Mouse (Mus musculus) kidney, postnatal 4 days (tissue): ENCODE data around the gene Lrrtm3.

Experiments used
- DNase-seq, 2 experiments: peaks; one replicate each; pipeline ENCODE4 v3.0.0; 2021; ENCODE audit warnings: mixed read lengths in 2 of 2

Lrrtm3 gene

GRCm38 (mm10) chr10:63886449-63887088 is 203.5 kb downstream of the Lrrtm3 start:
- peak; percentile 2 to 4 for DNase-seq

DNA sequence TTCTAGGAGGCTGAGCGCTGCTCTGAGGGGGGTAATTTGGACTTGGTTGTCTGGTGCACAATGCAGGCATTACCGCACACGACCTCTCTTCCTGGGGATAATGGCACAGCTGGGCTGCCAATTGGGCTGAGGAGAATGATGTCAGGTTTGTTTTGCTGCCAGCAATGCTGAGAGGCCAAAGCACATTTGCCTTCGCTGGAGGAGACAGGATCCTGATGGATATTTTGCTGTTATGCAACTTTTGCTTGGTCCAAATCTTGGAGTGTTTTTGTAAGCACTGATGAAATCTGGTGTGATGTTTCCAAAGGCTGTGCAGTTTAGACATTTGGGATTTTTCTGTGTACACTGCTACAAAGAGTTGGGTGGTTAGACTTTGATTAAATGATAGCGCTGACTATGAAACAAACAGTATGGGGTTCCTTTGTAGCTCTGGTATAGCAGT is 209.6 kb downstream of the Lrrtm3 start:
- peak in 1 of 2 experiments; percentile 5 for DNase-seq
